Mouse (Mus musculus) C2C12 (cell line): ENCODE data around the gene Nhlh2. TPM values are rescaled to one million over a fixed set of nuclear protein-coding genes. Genes with fewer than 3 reads are reported as not detected.

ENCODE experiments used
- H3K27me3 ChIP-seq: one replicate; pipeline ENCODE4 v1.6.1; 2011; ENCODE audit not compliant: control insufficient read depth, insufficient read depth, insufficient read length
- H3K36me3 ChIP-seq: one replicate; pipeline ENCODE4 v1.6.1; 2011; ENCODE audit not compliant: control insufficient read depth, insufficient read depth
- H3K4me3 ChIP-seq: one replicate; pipeline ENCODE4 v1.5.1; 2011; ENCODE audit warnings: mild to moderate bottlenecking, control low read depth; ENCODE audit not compliant: poor library complexity, insufficient read depth, severe bottlenecking
- H3K79me2 ChIP-seq: one replicate; pipeline ENCODE4 v1.6.1; 2011; ENCODE audit not compliant: control insufficient read depth, insufficient read depth
- H3K79me3 ChIP-seq: one replicate; pipeline ENCODE4 v1.6.1; 2011; ENCODE audit warnings: low read depth, control low read depth
- H3ac ChIP-seq: one replicate; pipeline ENCODE3; 2011; ENCODE audit warnings: low read depth; ENCODE audit not compliant: control insufficient read depth, insufficient read length
- CEBPB ChIP-seq: IDR thresholded peaks from one replicate; pipeline ENCODE4 v1.6.1; 2011; ENCODE audit warnings: low read depth, mild to moderate bottlenecking, control low read depth, moderate library complexity
- CTCF ChIP-seq: IDR thresholded peaks from one replicate; pipeline ENCODE4 v1.5.1; 2011; ENCODE audit not compliant: control insufficient read depth, insufficient read depth, insufficient read length
- FOSL1 ChIP-seq: IDR thresholded peaks from one replicate; pipeline ENCODE4 v1.8.0; 2011; ENCODE audit warnings: mild to moderate bottlenecking, low read length; ENCODE audit not compliant: poor library complexity, insufficient read depth, severe bottlenecking
- MAX ChIP-seq: IDR thresholded peaks from one replicate; pipeline ENCODE4 v1.6.1; 2011; ENCODE audit warnings: mild to moderate bottlenecking, control low read depth
- MYOD1 ChIP-seq: IDR thresholded peaks from one replicate; pipeline ENCODE4 v1.6.1; 2011; ENCODE audit warnings: low read depth; ENCODE audit not compliant: control insufficient read depth, insufficient read length
- MYOG ChIP-seq: IDR thresholded peaks from one replicate; pipeline ENCODE4 v1.6.1; 2011; ENCODE audit not compliant: control insufficient read depth, insufficient read length; ENCODE audit errors: extremely low read depth
- USF1 ChIP-seq: IDR thresholded peaks from one replicate; pipeline ENCODE4 v1.6.1; 2011; ENCODE audit warnings: low read depth, mild to moderate bottlenecking, control low read depth, moderate library complexity
- polyA plus RNA-seq: library from polyadenylated mRNA; unstranded; fragments of >200 nt; fragmentation: generic; extraction: Trizol; gene quantifications from one replicate; pipeline ENCODE4 v1.2.1, GENCODE M21; 2012; ENCODE audit warnings: missing spikeins

The Nhlh2 gene
- polyA plus RNA-seq, 1 experiment: 0.02 TPM

- Histone ChIP-seq H3K4me3 (no peak overlapping the region), H3K36me3 (no peaks in the 10 kb centered on the region), H3ac (no peak overlapping the region), H3K79me2 (no peaks in the 10 kb centered on the region), H3K27me3 (no peaks in the 10 kb centered on the region), H3K79me3 (no peaks in the 10 kb centered on the region)
- no peak for TF ChIP-seq MYOG
- TF ChIP-seq CTCF: no peak
- TF ChIP-seq MAX: no peak
- TF ChIP-seq FOSL1: no peak
- TF ChIP-seq MYOD1: no peak
- no peak for TF ChIP-seq CEBPB
- no peak for TF ChIP-seq USF1
Observed at GRCm38 (mm10) chr3:102010681-102011317, 923 bp downstream of the Nhlh2 start.

GRCm38 (mm10) chr3:102011318-102012075 is 1.6 kb downstream of the Nhlh2 start:
- Histone ChIP-seq H3K27me3 (no peaks in the 10 kb centered on the region), H3K4me3 (no peak overlapping the region), H3K79me2 (no peaks in the 10 kb centered on the region), H3K79me3 (no peaks in the 10 kb centered on the region), H3ac (no peak overlapping the region), H3K36me3 (no peaks in the 10 kb centered on the region)
- TF ChIP-seq FOSL1 (no peak), MYOD1 (no peak), CEBPB (no peak), USF1 (no peak), CTCF (no peak), MYOG (no peak), MAX (no peak)

- Histone ChIP-seq H3K36me3 (no peaks in the 10 kb centered on the region), H3K79me3 (no peaks in the 10 kb centered on the region), H3K27me3 (no peaks in the 10 kb centered on the region), H3K79me2 (no peaks in the 10 kb centered on the region), H3K4me3 (no peak overlapping the region), H3ac (no peak overlapping the region)
- TF ChIP-seq MAX (no peak), MYOD1 (no peak), CEBPB (no peak), USF1 (no peak), MYOG (no peak), CTCF (no peak), FOSL1 (no peak)
Observed at GRCm38 (mm10) chr3:102012076-102012610, 2.3 kb downstream of the Nhlh2 start.

- H3K36me3 ChIP-seq: no peaks in the 10 kb centered on the region
- no peak overlapping the region for H3ac ChIP-seq
- H3K27me3 ChIP-seq: no peaks in the 10 kb centered on the region
- H3K79me3 ChIP-seq: no peaks in the 10 kb centered on the region
- H3K79me2 ChIP-seq: no peaks in the 10 kb centered on the region
- no peak overlapping the region for H3K4me3 ChIP-seq
- TF ChIP-seq MYOG: no peak
- no peak for TF ChIP-seq MAX
- no peak for TF ChIP-seq CEBPB
- TF ChIP-seq MYOD1: no peak
- TF ChIP-seq USF1: no peak
- no peak for TF ChIP-seq FOSL1
- no peak for TF ChIP-seq CTCF
Observed at GRCm38 (mm10) chr3:102012611-102013211, 2.8 kb downstream of the Nhlh2 start.

- Histone ChIP-seq H3K79me3 (no peaks in the 10 kb centered on the region), H3K36me3 (no peaks in the 10 kb centered on the region), H3K27me3 (no peaks in the 10 kb centered on the region), H3ac (no peak overlapping the region), H3K4me3 (no peak overlapping the region), H3K79me2 (no peaks in the 10 kb centered on the region)
- TF ChIP-seq MYOG (no peak), CEBPB (no peak), MYOD1 (no peak), CTCF (no peak), FOSL1 (no peak), MAX (no peak), USF1 (no peak)
Observed at GRCm38 (mm10) chr3:102020604-102021003, 10.7 kb downstream of the Nhlh2 start.
